Mouse (Mus musculus) hindbrain, embryonic 13.5 days (tissue): ENCODE results near the gene Cacna1a. TPM values are rescaled to one million over a fixed set of nuclear protein-coding genes. Genes with fewer than 3 reads are reported as not detected.
A peak's percentile ranks its signal among the peaks of the same experiment; 100 is the strongest.
"Not testable (repeated sequence)": the region's sequence is repeated elsewhere in the genome, so short reads cannot be mapped to it uniquely, and the experiment has no call there.

Experiments used
- ATAC-seq: fragments of 200-750 bp; cut with Nextera tagmentation; 2 replicates; pipeline ENCODE4 v1.8.0; 2017; ENCODE audit warnings: moderate TSS enrichment; ENCODE audit not compliant: low FRiP score
- H3K27ac ChIP-seq: fragments of 300-500 bp; sonication (generic); 2 replicates; pipeline ENCODE4 v1.5.1; 2015; ENCODE audit warnings: inconsistent platforms, mild to moderate bottlenecking, moderate library complexity
- H3K27me3 ChIP-seq: fragments of 300-500 bp; sonication (generic); 2 replicates; pipeline ENCODE4 v1.6.1; 2015; ENCODE audit warnings: mild to moderate bottlenecking, inconsistent platforms
- H3K36me3 ChIP-seq: fragments of 300-500 bp; sonication (generic); 2 replicates; pipeline ENCODE4 v1.6.1; 2015; ENCODE audit warnings: mild to moderate bottlenecking, inconsistent platforms
- H3K4me1 ChIP-seq: fragments of 300-500 bp; sonication (generic); replicated peaks from 2 replicates; pipeline ENCODE4 v1.6.1; 2015; ENCODE audit warnings: inconsistent platforms
- H3K4me2 ChIP-seq: fragments of 300-500 bp; sonication (generic); 2 replicates; pipeline ENCODE4 v1.6.1; 2015; ENCODE audit warnings: inconsistent platforms, mild to moderate bottlenecking, moderate library complexity
- H3K4me3 ChIP-seq: fragments of 300-500 bp; sonication (generic); 2 replicates; pipeline ENCODE4 v1.5.1; 2015; ENCODE audit warnings: mild to moderate bottlenecking, inconsistent platforms
- H3K9ac ChIP-seq: fragments of 300-500 bp; sonication (generic); 2 replicates; pipeline ENCODE4 v1.6.1; 2015; ENCODE audit warnings: mild to moderate bottlenecking, inconsistent platforms
- H3K9me3 ChIP-seq: fragments of 300-500 bp; sonication (generic); 2 replicates; pipeline ENCODE4 v1.6.1; 2016; ENCODE audit warnings: inconsistent platforms
- WGBS: fragments of 180-500 bp; shearing (Covaris S2); methylation state at CpG from one replicate; pipeline ENCODE4 v1.1.7; 2015; 5-methylcytosine and 5-hydroxymethylcytosine counted together
- polyA plus RNA-seq: library from polyadenylated mRNA; unstranded; fragments of >200 nt; fragmentation: Nextera tagmentation; extraction: Ambion mirVana; gene quantifications from 2 replicates; pipeline ENCODE4 v1.2.1, GENCODE M21; 2015

The Cacna1a gene
- polyA plus RNA-seq, 1 experiment from 2014 or later: 20.9 TPM

GRCm38 (mm10) chr8:84489223-84489622 is 101.0 kb downstream of the Cacna1a start:
- ATAC-seq: no peak
- no peaks in the 10 kb centered on the region for H3K9me3 ChIP-seq
- peaks cover 13% of the 10 kb centered on the region for H3K4me1 ChIP-seq
- WGBS: 84% methylated on average over 3 of the region's 3 CpGs
- no peak overlapping the region for H3K9ac ChIP-seq
- no peak overlapping the region for H3K4me3 ChIP-seq
- H3K4me2 ChIP-seq: no peak overlapping the region
- no peak overlapping the region for H3K27ac ChIP-seq
- no peaks in the 10 kb centered on the region; the same call in 1 of the 2 replicates for H3K36me3 ChIP-seq
- H3K27me3 ChIP-seq: no peaks in the 10 kb centered on the region

- no peak overlapping the region for H3K4me2 ChIP-seq
- no peak overlapping the region for H3K9ac ChIP-seq
- peaks cover 14% of the 10 kb centered on the region for H3K4me1 ChIP-seq
- H3K36me3 ChIP-seq: no peaks in the 10 kb centered on the region; the same call in 1 of the 2 replicates
- H3K27me3 ChIP-seq: no peaks in the 10 kb centered on the region
- H3K27ac ChIP-seq: no peak overlapping the region
- no peaks in the 10 kb centered on the region for H3K9me3 ChIP-seq
- peak; percentile 84 for ATAC-seq
- 40% methylated on average over 6 of the region's 6 CpGs for WGBS
- H3K4me3 ChIP-seq: no peak overlapping the region
These were observed 106.4 kb downstream of the Cacna1a start for GRCm38 (mm10) chr8:84494541-84495084.

- H3K27me3 ChIP-seq: no peaks in the 10 kb centered on the region
- no peaks in the 10 kb centered on the region for H3K9me3 ChIP-seq
- no peak overlapping the region for H3K4me3 ChIP-seq
- peaks cover 10% of the 10 kb centered on the region; the same call in 1 of the 2 replicates for H3K4me1 ChIP-seq
- H3K36me3 ChIP-seq: no peaks in the 10 kb centered on the region
- no peak overlapping the region for H3K4me2 ChIP-seq
- no peak overlapping the region for H3K27ac ChIP-seq
- ATAC-seq: no peak
- no peak overlapping the region for H3K9ac ChIP-seq
- 81% methylated on average over 5 of the region's 5 CpGs for WGBS
These were observed 112.9 kb downstream of the Cacna1a start for GRCm38 (mm10) chr8:84501181-84501580.

- 71% methylated on average over 10 of the region's 10 CpGs for WGBS
These were observed 113.5 kb downstream of the Cacna1a start for GRCm38 (mm10) chr8:84501671-84502308.

GRCm38 (mm10) chr8:84502638-84503037 is 114.4 kb downstream of the Cacna1a start:
- H3K9ac ChIP-seq: no peak overlapping the region
- H3K4me2 ChIP-seq: no peak overlapping the region
- no peaks in the 10 kb centered on the region for H3K9me3 ChIP-seq
- no peaks in the 10 kb centered on the region for H3K27me3 ChIP-seq
- no peaks in the 10 kb centered on the region for H3K36me3 ChIP-seq
- no peak overlapping the region for H3K27ac ChIP-seq
- no peak overlapping the region for H3K4me3 ChIP-seq
- 84% methylated on average over 4 of the region's 4 CpGs for WGBS
- ATAC-seq: no peak
- peaks cover 10% of the 10 kb centered on the region; the same call in 1 of the 2 replicates for H3K4me1 ChIP-seq

More at GRCm38 (mm10) chr8:84501671-84502308, 113.5 kb downstream of the Cacna1a start:
- no peak overlapping the region for H3K4me3 ChIP-seq
- no peak overlapping the region for H3K4me2 ChIP-seq
- peaks cover 10% of the 10 kb centered on the region; the same call in 1 of the 2 replicates for H3K4me1 ChIP-seq
- no peaks in the 10 kb centered on the region for H3K9me3 ChIP-seq
- H3K9ac ChIP-seq: no peak overlapping the region
- H3K27ac ChIP-seq: no peak overlapping the region
- ATAC-seq: no peak
- H3K36me3 ChIP-seq: no peaks in the 10 kb centered on the region
- no peaks in the 10 kb centered on the region for H3K27me3 ChIP-seq

- no peak overlapping the region for H3K4me3 ChIP-seq
- no peak for ATAC-seq
- peaks cover 7% of the 10 kb centered on the region; the same call in 1 of the 2 replicates for H3K36me3 ChIP-seq
- no peaks in the 10 kb centered on the region; the same call in 1 of the 2 replicates for H3K4me1 ChIP-seq
- H3K27me3 ChIP-seq: no peaks in the 10 kb centered on the region
- H3K9ac ChIP-seq: no peak overlapping the region
- WGBS: 94% methylated on average over 5 of the region's 5 CpGs
- no peaks in the 10 kb centered on the region for H3K9me3 ChIP-seq
- no peak overlapping the region for H3K27ac ChIP-seq
- H3K4me2 ChIP-seq: no peak overlapping the region
These were observed 119.0 kb downstream of the Cacna1a start for GRCm38 (mm10) chr8:84507220-84507619.

GRCm38 (mm10) chr8:84509764-84510163 is 121.5 kb downstream of the Cacna1a start:
- WGBS: 84% methylated on average over 6 of the region's 6 CpGs
- not testable (repeated sequence) for H3K9me3 ChIP-seq

GRCm38 (mm10) chr8:84511621-84512020 is 123.4 kb downstream of the Cacna1a start:
- H3K9me3 ChIP-seq: no peaks in the 10 kb centered on the region
- H3K4me2 ChIP-seq: no peak overlapping the region
- no peaks in the 10 kb centered on the region for H3K27me3 ChIP-seq
- WGBS: 91% methylated on average over 13 of the region's 13 CpGs
- ATAC-seq: no peak
- H3K4me1 ChIP-seq: no peaks in the 10 kb centered on the region; the same call in 1 of the 2 replicates
- H3K9ac ChIP-seq: no peak overlapping the region
- H3K36me3 ChIP-seq: peaks cover 21% of the 10 kb centered on the region
- H3K27ac ChIP-seq: no peak overlapping the region; the same call in 1 of the 2 replicates
- H3K4me3 ChIP-seq: no peak overlapping the region

More at GRCm38 (mm10) chr8:84509764-84510163, 121.5 kb downstream of the Cacna1a start:
- not testable (repeated sequence) for H3K9ac ChIP-seq, H3K36me3 ChIP-seq, H3K27me3 ChIP-seq, ATAC-seq, H3K27ac ChIP-seq, H3K4me3 ChIP-seq, H3K4me1 ChIP-seq, H3K4me2 ChIP-seq

- no peaks in the 10 kb centered on the region; the same call in 1 of the 2 replicates for H3K4me1 ChIP-seq
- WGBS: 22% methylated on average over 2 of the region's 2 CpGs
These were observed 125.5 kb downstream of the Cacna1a start for GRCm38 (mm10) chr8:84513765-84514164.

GRCm38 (mm10) chr8:84518180-84518579 is 129.9 kb downstream of the Cacna1a start:
- Histone ChIP-seq H3K4me2 (no peak overlapping the region), H3K27me3 (no peaks in the 10 kb centered on the region), H3K9me3 (no peaks in the 10 kb centered on the region), H3K4me3 (no peak overlapping the region), H3K36me3 (peaks cover 53% of the 10 kb centered on the region), H3K4me1 (no peaks in the 10 kb centered on the region), H3K27ac (no peak overlapping the region), H3K9ac (no peak overlapping the region)
- ATAC-seq: no peak
- 78% methylated on average over 2 of the region's 2 CpGs for WGBS

More at GRCm38 (mm10) chr8:84513765-84514164, 125.5 kb downstream of the Cacna1a start:
- H3K4me3 ChIP-seq: no peak overlapping the region
- H3K9me3 ChIP-seq: no peaks in the 10 kb centered on the region
- H3K36me3 ChIP-seq: peaks cover 31% of the 10 kb centered on the region
- peak; percentile 61; the same call in 1 of the 2 replicates for ATAC-seq
- H3K4me2 ChIP-seq: no peak overlapping the region
- H3K27ac ChIP-seq: no peak overlapping the region
- no peak overlapping the region for H3K9ac ChIP-seq
- no peaks in the 10 kb centered on the region for H3K27me3 ChIP-seq

GRCm38 (mm10) chr8:84518720-84519119 is 130.5 kb downstream of the Cacna1a start:
- Histone ChIP-seq H3K27me3 (no peaks in the 10 kb centered on the region), H3K4me1 (no peaks in the 10 kb centered on the region), H3K36me3 (peaks cover 59% of the 10 kb centered on the region), H3K4me3 (no peak overlapping the region), H3K9me3 (no peaks in the 10 kb centered on the region), H3K9ac (no peak overlapping the region), H3K4me2 (no peak overlapping the region), H3K27ac (no peak overlapping the region)
- 92% methylated on average over 6 of the region's 6 CpGs for WGBS
- ATAC-seq: no peak

GRCm38 (mm10) chr8:84519767-84520626 is 131.8 kb downstream of the Cacna1a start:
- Histone ChIP-seq H3K27ac (0 out of 2 replicates have a peak overlapping the region, but pooled peaks have one; percentile 48), H3K4me3 (no peak overlapping the region), H3K4me1 (no peaks in the 10 kb centered on the region), H3K9ac (no peak overlapping the region), H3K4me2 (no peak overlapping the region), H3K27me3 (no peaks in the 10 kb centered on the region), H3K36me3 (peaks cover 69% of the 10 kb centered on the region), H3K9me3 (no peaks in the 10 kb centered on the region)
- ATAC-seq: no peak
- 83% methylated on average over 17 of the region's 17 CpGs for WGBS
